Mouse (Mus musculus) embryonic facial prominence, embryonic 15.5 days (tissue): ENCODE results near the gene Mccc1. TPM values are rescaled to one million over a fixed set of nuclear protein-coding genes. Genes with fewer than 3 reads are reported as not detected.

Experiments used
- polyA plus RNA-seq: library from polyadenylated mRNA; unstranded; fragments of >200 nt; fragmentation: Nextera tagmentation; extraction: Ambion mirVana; gene quantifications from 2 replicates; pipeline ENCODE4 v1.2.1, GENCODE M21; 2015

Mccc1 gene
- polyA plus RNA-seq, 1 experiment from 2014 or later, result 32.1 TPM

Other genes with a start within 250 kb of the Mccc1 start
- gene Atp11b, start 246.6 kb downstream of the Mccc1 start, polyA plus RNA-seq, result 36.4 and 36.8 TPM in 2 replicates
- gene Dcun1d1, start 63.2 kb downstream of the Mccc1 start, polyA plus RNA-seq, result 87.4 and 95.4 TPM in 2 replicates
- not detected in 2 replicates for gene Ccdc144b, start 52.9 kb upstream of the Mccc1 start, polyA plus RNA-seq
- gene Acad9, start 65.3 kb upstream of the Mccc1 start, polyA plus RNA-seq, result 101 and 103 TPM in 2 replicates
- 7.1 and 7.5 TPM in 2 replicates for gene D3Ertd254e, start 150.3 kb upstream of the Mccc1 start, polyA plus RNA-seq
- gene Qrfpr, start 221.6 kb upstream of the Mccc1 start, polyA plus RNA-seq, result 0.40 and 0.64 TPM in 2 replicates